Mouse (Mus musculus) adrenal gland, postnatal 4 days (tissue): ENCODE results near the gene Kprp. TPM values are rescaled to one million over a fixed set of nuclear protein-coding genes. Genes with fewer than 3 reads are reported as not detected.
"Not testable (repeated sequence)": the region's sequence is repeated elsewhere in the genome, so short reads cannot be mapped to it uniquely, and the experiment has no call there.

Experiments
- DNase-seq, 2 experiments: peaks; one replicate each; pipeline ENCODE4 v3.0.0; 2021 to 2022; ENCODE audit warnings: low spot score in 2 of 2, mixed read lengths in 2 of 2
- long read RNA-seq, 2 experiments: library from polyadenylated mRNA; stranded (forward); transcript quantifications; one replicate each; pipeline ENCODE4 v2.0.0; 2021
- total RNA-seq, 2 experiments: library from RNA; stranded (reverse); gene quantifications; 2 replicates each; pipeline ENCODE4 v1.2.3; 2021

Gene Kprp
- not detected for total RNA-seq
- long read RNA-seq, experiment 1 = 0 reads
- long read RNA-seq, experiment 2 = 0 reads

GRCm38 (mm10) chr3:92827108-92827507 is at the start of gene Kprp:
TSS of gene Kprp (minus strand) at chr3:92827247.
- DNase-seq = no peak

GRCm38 (mm10) chr3:92874180-92874579 is 47.1 kb upstream of the Kprp start:
- DNase-seq = no peak

DNA sequence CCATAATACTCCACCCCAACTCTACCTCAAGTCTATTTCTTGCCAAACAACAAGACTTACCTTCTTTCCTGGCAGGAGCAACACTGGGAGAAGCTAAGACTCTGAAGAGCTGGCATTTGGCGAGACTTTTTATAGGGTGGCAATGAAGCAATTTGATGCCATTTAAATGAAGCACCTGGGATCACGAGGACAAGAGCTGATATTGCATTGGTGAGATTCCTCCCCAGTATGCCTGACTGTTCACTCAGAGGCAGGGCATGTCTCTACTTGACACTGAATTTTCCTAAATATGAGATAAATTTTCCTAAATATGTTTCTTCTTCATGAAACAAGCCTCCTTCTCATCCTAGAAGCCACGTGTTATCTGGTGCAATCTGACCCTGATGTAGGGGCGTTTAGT is 43.1 kb upstream of the Kprp start, which contains the start of gene 2310050C09Rik:
TSS of gene 2310050C09Rik (minus strand) at position 101 of the 400 bp plus-strand sequence.
- DNase-seq = no peak

DNA sequence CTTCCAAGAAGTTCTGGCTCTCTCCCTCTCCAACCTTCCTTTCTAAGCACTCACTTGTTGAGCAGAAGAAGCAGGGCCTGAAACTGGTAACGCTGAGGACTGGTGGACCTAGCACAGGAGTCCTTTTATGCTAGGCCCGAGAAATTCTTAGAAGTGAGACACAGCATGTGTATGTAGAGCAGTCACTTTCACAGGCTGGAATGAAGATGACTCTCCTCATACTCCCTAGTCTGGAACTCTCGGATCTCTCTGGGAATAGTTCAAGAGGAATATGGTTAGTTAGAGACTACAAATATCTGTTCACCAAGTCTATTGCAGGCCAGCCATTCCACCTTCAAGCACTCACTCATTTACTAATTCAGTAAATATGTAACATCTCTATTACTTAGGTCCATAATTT is 24.1 kb upstream of the Kprp start, which contains the start of gene Lce1l:
TSS of gene Lce1l (minus strand) at position 101 of the 400 bp plus-strand sequence.
- no peak for DNase-seq

DNA sequence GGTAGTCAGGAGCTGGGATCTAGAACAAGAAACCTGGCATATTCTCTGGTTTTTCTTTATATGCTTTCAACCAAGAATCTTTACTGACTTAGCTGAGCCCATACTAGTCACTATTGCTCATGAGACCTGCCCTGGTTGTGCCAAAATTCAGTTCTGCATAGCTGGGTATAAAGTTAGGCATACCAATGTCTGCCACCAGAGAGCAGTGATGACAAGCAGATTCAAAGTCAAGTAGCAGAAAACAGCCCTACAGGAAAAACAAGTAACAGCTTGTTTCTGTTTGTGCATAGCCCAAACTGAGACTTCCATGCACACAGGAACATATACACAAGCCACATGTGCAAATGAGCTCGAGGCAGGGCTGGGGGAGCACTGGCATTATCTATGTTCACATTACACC is 1.2 kb downstream of the Kprp start:
- no peak for DNase-seq

GRCm38 (mm10) chr3:92816036-92816435 is 11.0 kb downstream of the Kprp start:
- not testable (repeated sequence) for DNase-seq

- DNase-seq = no peak
Measured at GRCm38 (mm10) chr3:92815581-92815980, 11.5 kb downstream of the Kprp start.

- no peak for DNase-seq
Measured at GRCm38 (mm10) chr3:92807791-92808190, 19.3 kb downstream of the Kprp start, which contains the start of gene Lce1k. TSS of gene Lce1k (minus strand) at chr3:92807891.

DNA sequence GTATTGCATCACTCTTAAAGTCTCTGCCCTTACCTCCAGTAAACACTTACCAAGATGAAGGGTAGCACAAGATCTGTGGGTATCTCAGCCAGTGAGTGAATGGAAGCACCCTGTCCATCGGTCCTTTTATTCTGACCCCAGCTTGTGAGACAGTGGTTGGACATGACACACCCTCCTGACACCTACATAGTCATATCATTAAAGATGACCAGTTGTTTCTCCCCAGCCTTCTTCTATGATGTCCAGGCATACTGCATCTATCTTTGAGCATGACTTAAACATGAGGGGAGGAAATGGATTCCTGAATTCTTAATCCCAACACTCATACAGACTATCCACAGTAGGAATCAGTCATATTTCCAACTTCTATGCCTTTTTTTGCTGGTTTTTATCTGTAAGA is 36.6 kb downstream of the Kprp start, which contains the start of gene Lce1j:
TSS of gene Lce1j (minus strand) at position 101 of the 400 bp plus-strand sequence.
- DNase-seq = no peak

- DNase-seq = no peak
Measured at GRCm38 (mm10) chr3:92778799-92779198, 48.2 kb downstream of the Kprp start, which contains the start of gene Lce1i. TSS of gene Lce1i (minus strand) at chr3:92778899.

Other genes with a start within 250 kb of the Kprp start
- gene Smcp, start 238.2 kb downstream of the Kprp start, total RNA-seq = not detected
- gene 2210017I01Rik, start 219.8 kb downstream of the Kprp start, total RNA-seq = not detected
- gene Lce6a, start 205.6 kb downstream of the Kprp start, total RNA-seq = not detected
- gene Lce1a1, start 178.9 kb downstream of the Kprp start, total RNA-seq = not detected
- gene Lce1b, start 170.3 kb downstream of the Kprp start, total RNA-seq = not detected
- gene Lce1a2, start 156.9 kb downstream of the Kprp start, total RNA-seq = not detected
- not detected for gene Lce1c, start 148.0 kb downstream of the Kprp start, total RNA-seq
- gene Lce1d, start 140.0 kb downstream of the Kprp start, total RNA-seq = not detected
- gene Lce1e, start 118.2 kb downstream of the Kprp start, total RNA-seq = not detected
- gene Lce1f, start 106.9 kb downstream of the Kprp start, total RNA-seq = not detected
- gene Gm38119, start 88.2 kb downstream of the Kprp start, total RNA-seq = not detected
- not detected for gene Lce1g, start 74.9 kb downstream of the Kprp start, total RNA-seq
- gene Lce1h, start 62.2 kb downstream of the Kprp start, total RNA-seq = not detected
- not detected for gene Lce1i, start 48.3 kb downstream of the Kprp start, total RNA-seq
- gene Lce1j, start 36.7 kb downstream of the Kprp start, total RNA-seq = not detected
- not detected for gene Lce1k, start 19.4 kb downstream of the Kprp start, total RNA-seq
- gene Lce1l, start 24.0 kb upstream of the Kprp start, total RNA-seq = not detected
- not detected for gene 2310050C09Rik, start 43.0 kb upstream of the Kprp start, total RNA-seq
- gene Lce3a, start 99.0 kb upstream of the Kprp start, total RNA-seq = not detected
- gene Lce3b, start 105.7 kb upstream of the Kprp start, total RNA-seq = not detected
- gene Lce3c, start 117.2 kb upstream of the Kprp start, total RNA-seq = not detected
- not detected for gene Lce3d, start 130.1 kb upstream of the Kprp start, total RNA-seq
- gene Lce3e, start 139.8 kb upstream of the Kprp start, total RNA-seq = not detected
- gene Lce3f, start 165.0 kb upstream of the Kprp start, total RNA-seq = not detected
- not detected for gene Crct1, start 188.4 kb upstream of the Kprp start, total RNA-seq
- gene Lce1m, start 191.8 kb upstream of the Kprp start, total RNA-seq = not detected
- not detected for gene Gm4858, start 241.6 kb upstream of the Kprp start, total RNA-seq